Mouse (Mus musculus) ovary, postnatal 36 days (tissue): Measurements from ENCODE around the gene Tas2r106.

Source experiments
- DNase-seq: peaks from one replicate; pipeline ENCODE4 v3.0.0; 2022; ENCODE audit warnings: low spot score, mixed read lengths

Tas2r106 gene

DNA sequence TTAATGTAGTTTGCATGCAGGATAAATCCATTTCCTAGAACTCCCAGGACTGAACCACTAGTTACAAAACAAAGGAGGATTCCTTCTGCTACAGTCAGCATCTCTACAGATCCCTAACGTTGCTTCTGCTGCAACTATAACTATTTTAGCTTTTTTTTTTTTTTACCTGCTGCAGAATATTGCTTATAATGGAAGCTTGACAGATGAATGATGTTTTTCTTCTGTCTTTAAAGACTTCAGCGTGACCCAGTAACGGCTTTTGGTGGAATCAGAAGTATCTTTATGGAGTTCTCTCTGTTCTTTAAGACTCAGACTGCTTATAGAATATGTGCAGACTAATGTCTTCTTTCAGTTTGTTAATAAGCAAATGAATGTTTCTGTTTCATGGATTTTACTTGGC lies at the start of gene Tas2r106:
Tas2r106 (minus strand) TSS at position 101 of the 400 bp plus-strand sequence.
- no peak for DNase-seq

DNA sequence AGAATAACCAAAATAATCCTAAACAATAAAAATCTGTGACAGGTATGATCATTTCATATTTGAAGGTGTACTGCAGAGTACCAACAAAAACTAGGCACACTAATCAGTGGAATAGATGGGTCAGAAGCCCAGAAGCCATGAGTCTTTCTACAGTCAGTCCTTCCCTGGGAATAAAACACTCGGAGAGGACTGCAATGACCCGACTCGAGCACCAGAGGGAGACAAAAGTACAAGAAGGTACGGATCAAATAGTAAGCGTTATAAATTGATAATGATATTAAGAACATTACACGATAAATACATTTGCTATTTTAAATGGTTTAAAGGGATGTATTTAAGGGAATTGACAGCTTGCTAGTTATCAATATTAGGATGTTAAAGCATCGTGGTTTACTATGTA lies 34.1 kb upstream of the Tas2r106 start:
- DNase-seq: no peak

- no peak for DNase-seq
These were observed 11.3 kb upstream of the Tas2r106 start, which contains the start of gene Tas2r114 for GRCm38 (mm10) chr6:131689963-131690362. Tas2r114 (minus strand) TSS chr6:131690063.

- DNase-seq: no peak
These were observed 8.7 kb upstream of the Tas2r106 start, which contains the start of gene Tas2r105 for GRCm38 (mm10) chr6:131687395-131687794. Tas2r105 (minus strand) TSS chr6:131687495.

DNA sequence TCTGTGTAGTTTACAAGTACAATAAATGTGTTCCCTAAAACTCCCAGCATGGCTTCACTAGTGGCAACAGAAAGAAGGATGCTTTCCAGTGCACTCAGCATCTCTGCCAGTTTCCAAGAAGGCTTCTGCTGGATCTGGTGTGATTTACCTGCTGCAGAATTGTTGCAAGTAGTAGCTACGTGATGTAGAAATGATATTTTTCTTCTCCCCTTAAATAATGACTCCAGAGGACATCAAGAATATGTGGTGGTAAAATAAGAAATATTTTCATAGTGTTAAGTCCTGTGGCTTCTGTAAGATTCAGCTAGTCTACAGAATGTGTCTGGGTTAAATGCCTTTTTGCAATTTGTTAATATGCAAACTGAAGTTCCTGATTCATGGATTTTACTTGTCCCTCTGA lies 7.0 kb upstream of the Tas2r106 start, which contains the start of gene Tas2r104:
Tas2r104 (minus strand) TSS at position 101 of the 400 bp plus-strand sequence.
- DNase-seq: no peak

DNA sequence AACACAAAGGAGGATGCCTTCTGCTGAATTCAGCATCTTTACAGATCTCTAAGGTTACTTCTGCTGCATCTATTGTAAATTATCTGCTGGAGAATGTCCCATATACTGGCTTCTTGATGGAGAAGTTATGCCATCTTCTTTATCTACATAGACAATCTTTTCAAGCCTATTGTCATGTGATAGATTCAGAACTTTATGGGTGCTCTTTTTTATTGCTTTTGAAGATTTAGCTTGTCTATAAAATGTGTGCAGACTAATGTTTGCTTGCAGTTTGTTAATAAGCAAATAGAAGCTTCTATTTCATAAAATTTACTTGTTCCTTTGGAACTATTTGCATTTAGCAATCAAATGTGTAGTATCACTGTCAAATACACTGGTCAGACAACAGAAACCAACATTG lies 18.6 kb downstream of the Tas2r106 start, which contains the start of gene Tas2r107:
Tas2r107 (minus strand) TSS at position 101 of the 400 bp plus-strand sequence.
- DNase-seq: no peak

DNA sequence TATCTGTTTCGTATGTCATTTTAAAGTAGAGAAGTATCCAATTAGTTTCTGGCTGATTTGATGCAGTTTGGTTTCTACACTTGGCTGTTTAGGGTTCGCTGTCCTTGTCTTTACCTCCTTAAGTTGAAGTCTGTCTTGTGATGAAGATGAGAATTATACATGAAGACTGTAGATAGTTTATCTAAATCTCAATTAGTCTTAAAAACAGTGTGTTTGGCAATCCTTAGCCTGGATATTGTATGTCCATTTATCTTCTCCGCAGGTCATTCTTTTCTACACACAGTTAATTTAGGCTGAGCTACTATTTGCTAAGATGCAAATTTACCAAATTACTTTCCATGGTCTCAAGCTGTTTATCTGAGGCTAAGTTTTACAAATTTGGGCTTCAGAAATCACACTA lies 47.9 kb downstream of the Tas2r106 start, which contains the start of gene Tas2r130:
Tas2r130 (minus strand) TSS at position 101 of the 400 bp plus-strand sequence.
- no peak for DNase-seq
